Mouse (Mus musculus) layer of hippocampus, adult 11-12 months (tissue): Measurements from ENCODE around the gene Supt6.
A peak's percentile ranks its signal among the peaks of the same experiment; 100 is the strongest.

ENCODE experiments used
- DNase-seq: peaks from one replicate; pipeline ENCODE4 v3.0.0; 2022; ENCODE audit warnings: low spot score

The Supt6 gene

GRCm38 (mm10) chr11:78182961-78183844, 62.6 kb downstream of the Supt6 start, which contains the start of gene Rpl23a:
TSS of gene Rpl23a (minus strand) at chr11:78183584.
- peak; percentile 87 for DNase-seq

- no peak for DNase-seq
These were observed 63.3 kb downstream of the Supt6 start for GRCm38 (mm10) chr11:78182450-78182849.

DNA sequence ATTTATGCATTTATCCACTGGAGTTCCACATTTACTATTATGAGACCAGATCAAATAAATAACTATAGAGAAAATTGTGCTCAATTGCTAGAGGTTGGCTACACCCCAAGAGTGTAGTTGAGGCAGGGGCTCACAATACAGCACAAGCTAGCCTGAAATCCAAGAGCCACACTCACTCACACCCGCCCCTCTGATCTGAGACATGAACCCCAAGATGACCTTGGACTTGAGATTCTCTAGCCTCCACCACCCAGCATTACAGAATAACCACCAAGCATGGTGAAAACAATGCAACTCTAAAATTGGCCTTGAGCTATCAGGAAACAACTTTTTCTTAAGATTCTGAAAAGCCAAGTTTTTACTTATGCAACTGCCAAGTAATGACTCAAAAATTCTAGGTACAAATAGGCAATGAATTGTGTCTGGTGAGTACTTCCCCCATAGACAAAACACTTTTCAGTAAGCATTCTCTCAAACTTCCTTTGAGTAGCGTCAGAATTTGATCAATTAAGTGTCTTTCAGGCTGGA, 63.9 kb downstream of the Supt6 start:
- DNase-seq = no peak

DNA sequence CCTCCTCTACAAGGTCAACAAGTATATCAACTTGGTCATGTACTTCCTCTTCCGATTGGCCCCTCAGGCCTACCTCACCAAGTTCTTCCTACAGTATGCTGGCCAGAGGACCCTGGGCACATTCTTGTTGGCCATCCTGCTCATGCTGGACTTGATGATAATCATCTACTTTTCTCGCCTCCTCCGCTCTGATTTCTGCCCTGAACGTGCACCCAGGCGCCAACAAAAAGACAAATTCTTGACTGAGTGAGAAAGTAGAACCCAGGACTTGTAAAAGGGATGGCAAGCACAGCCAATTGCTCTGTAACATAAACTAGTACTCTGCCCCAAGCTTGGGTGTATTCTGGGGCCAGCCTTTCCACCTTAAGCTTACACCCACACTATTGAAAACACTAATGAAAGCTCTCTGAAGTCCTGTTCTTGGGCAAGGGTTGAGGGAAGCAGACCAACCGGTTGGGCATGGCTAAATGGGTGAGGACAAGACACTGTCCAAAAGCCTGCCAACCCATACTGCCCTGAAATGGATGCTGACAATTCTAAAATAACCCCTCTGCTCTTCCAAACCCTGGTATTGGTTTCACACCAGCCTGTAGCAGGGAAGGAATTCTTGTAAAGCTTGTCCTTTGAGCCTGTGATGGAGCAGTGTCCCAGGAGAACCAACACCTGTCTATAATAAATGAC, 65.6 kb downstream of the Supt6 start:
- DNase-seq = no peak

DNA sequence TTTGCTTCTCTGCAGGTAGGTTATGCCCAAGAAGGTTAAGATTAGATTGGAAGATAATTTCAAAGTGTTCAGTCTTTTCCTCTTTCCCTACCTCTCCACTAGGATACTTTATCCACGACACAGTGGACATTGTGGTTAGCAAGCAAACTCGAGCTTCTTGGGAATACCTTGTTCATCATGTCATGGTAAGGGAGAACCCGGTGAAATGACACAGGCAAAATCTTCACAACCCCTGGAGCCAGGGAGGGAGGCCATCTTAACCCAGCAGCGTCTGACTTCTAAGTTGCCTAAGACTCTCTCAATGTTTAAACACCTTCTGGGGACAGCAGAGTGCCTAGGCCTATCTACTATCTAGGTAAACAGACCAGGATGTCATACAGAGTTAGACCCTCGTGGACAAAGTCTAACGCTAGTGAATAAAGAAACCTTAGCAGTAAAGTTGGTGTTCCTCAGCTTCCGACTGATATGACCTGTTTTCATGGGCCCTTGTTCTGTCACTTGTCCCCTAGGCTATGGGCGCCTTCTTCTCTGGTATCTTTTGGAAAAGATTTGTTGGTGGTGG, 66.3 kb downstream of the Supt6 start:
- no peak for DNase-seq

DNA sequence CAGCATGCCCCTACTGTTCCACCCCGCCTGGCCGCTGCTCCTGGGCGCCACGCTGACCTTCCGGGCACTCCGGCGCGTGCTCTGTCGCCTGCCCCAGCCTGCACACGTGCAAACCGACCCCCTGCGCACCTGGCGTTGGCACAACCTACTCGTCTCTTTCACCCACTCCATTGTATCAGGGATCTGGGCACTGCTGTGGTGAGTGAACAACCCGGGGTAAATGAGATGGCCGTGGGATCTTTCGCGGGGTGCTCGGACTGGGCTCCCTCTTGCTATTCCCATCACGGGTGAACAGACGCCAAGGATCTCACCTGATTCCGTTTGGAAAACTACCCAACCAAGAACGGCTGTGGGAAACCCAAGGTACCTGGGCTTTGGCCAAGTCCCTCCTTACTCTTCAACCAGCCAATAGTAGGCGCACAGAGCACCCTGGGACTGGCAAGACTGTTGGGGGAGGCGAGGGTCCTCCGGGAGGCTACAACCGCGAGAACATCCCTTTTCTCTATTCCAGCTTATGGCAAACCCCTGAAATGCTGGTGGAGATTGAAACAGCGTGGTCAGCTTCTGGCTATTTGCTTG, 66.8 kb downstream of the Supt6 start:
- peak; percentile 66 for DNase-seq

GRCm38 (mm10) chr11:78177903-78178858, 67.6 kb downstream of the Supt6 start:
- peak; percentile 95 for DNase-seq

- DNase-seq = no peak
These were observed 68.3 kb downstream of the Supt6 start for GRCm38 (mm10) chr11:78177437-78177836.

DNA sequence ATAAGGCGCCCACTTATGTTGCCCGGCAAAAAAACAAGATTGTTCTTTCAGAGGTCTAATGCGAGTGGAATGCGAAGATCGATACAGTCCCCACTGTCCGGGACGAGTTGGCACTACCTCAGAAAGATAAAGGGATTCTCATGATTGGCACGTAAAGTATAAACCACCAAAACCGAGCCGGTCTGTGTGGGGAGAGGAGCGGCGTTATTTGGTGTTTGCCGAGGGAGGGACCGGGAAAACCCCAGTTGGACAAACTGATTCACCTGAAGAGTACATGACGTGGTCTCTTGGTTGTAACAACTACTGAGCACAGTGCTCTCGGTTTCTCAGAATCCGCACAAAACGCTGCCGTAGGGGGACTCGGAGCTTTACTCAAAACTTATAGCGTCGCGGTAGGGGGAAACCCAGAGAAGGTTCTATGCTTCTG, 68.9 kb downstream of the Supt6 start:
- DNase-seq = no peak

DNA sequence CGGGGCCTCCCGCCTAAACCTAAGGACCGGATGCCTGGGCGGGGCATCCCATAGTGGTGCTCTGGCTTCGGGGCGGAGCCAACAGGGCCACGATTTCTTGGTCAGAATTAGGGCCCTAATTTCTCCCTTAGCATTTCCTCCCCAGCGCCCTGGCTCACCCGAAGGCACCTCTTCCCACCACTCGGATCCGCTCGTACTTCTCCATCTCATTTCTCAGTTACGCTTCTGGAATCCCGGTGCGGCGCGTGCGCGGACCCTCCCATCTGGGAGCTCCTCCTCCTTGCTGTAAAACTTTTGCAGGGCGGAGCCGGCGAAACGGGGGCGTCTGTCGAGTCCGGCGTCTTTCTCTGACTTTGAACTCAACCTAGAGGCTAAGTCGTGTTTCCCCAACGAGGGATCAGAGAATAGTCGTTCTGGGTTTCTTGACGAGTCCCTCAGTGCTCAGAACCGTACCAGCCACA, 69.4 kb downstream of the Supt6 start, which contains the start of the genes Nek8 and Tlcd1:
TSS of gene Nek8 (minus strand) at position 274 of the 461 bp plus-strand sequence.
TSS of gene Tlcd1 (plus strand) at position 310 of the 461 bp plus-strand sequence.
- DNase-seq = peak; percentile 84

GRCm38 (mm10) chr11:78175771-78176401, 69.9 kb downstream of the Supt6 start:
- DNase-seq = no peak

- DNase-seq = no peak
These were observed 71.3 kb downstream of the Supt6 start for GRCm38 (mm10) chr11:78174506-78174905.

DNA sequence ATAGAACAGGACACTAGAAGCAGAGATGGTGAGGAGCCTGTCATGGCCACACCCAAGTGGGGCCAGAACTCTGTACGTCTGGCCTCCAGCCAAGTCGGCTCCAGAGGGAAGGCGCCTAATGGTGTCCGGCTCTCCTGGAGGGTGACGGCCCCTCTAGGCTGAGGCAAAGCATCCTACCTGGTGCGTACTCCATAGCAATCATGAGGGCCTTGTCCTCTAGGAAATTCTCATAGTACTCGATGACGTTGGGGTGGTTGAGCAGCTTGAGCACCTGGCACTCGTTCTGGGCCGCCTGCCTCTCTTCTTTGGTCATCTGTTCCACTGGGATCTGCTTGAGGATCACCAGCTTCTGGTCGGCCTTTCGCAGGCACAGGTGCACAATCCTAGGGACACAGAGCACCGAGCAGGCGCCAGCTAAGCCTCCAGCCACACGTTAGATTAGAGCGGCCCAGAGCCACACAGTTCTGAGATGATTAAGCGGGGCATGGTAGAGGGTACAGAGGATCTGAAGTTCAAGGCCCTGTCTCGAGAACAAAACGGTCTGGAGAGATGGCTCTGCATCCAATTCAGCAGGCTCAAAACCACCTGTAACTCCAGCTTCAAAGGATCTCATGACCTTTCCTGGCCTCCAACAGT, 72.9 kb downstream of the Supt6 start:
- DNase-seq = no peak

DNA sequence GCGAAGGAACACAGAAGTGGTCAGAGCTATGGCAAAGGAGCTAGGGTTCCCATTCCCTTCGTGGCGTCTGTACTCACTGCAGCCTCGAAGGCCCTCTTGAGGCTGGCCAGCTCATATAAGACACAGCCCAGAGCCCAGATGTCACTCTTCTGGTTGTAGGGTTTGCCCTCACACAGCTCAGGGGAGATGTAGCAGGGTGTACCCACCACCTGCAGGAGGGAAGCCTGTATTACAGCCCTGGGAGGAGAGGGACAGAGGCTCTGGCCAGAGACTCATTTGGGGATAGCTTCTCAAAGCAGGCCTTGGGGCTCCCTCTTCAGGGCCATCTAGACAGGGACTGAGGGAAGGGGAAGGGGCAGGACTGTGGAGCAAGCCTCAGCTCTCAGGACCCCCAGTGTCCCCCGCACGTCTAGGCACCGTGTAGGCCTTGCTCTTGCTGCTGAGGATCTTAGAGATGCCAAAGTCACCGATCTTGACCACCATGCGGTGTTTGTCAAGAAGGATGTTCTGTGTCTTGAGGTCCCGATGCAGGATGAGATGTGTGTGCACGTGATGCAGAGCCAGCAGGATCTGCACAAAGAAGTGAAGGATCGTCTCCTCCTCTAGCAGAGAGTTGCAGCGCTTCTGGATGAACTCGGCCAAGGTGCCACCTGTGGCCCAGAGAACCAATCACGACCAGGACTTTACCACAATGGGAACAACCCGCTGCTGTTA, 73.6 kb downstream of the Supt6 start:
- DNase-seq = no peak

DNA sequence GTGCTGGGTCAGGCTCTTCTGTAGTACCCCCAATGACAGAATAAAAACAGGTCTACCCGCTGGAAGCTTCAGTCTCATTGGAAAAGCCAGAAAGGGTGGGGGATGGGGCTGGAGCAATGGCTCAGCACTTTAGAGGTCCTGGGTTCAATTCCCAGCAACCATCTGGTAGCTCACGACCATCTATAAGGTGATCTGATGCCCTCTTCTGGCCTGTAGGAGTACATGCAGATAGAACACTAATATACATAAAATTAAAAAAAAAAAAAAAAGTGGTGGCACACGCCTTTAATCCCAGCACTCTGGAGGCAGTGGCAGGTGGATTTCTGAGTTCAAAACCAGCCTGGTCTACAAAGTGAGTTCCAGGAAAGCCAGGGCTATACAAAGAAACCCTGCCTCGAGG, 74.5 kb downstream of the Supt6 start:
- no peak for DNase-seq

DNA sequence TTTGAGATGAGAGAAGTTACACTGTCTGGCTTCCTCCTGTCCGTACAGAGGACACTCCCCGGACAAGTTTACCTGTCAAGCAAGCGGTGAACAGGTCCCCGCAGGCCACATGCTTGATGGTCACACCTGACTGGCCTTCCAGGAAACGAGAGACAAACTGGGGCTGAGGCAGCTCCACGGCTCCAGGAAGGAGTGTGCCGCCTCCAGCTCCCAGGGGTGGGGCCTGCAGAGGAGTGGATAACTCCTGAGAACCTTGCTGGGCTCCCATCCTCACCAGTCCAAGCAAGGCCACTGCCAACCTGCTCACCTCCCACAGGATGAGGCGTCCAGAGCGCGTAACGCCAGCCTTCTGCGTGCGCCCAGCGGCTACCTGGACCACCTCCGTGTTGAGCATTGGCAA, 75.5 kb downstream of the Supt6 start:
- DNase-seq = no peak

GRCm38 (mm10) chr11:78168541-78169468, 77.0 kb downstream of the Supt6 start:
- no peak for DNase-seq
